Mouse (Mus musculus) megakaryocyte, adult 5-6 weeks (primary cell): ENCODE data around the gene Gm3435. TPM values are rescaled to one million over a fixed set of nuclear protein-coding genes. Genes with fewer than 3 reads are reported as not detected.
"Not testable (repeated sequence)": the region's sequence is repeated elsewhere in the genome, so short reads cannot be mapped to it uniquely, and the experiment has no call there.

Experiments
- ATAC-seq: 2 replicates; pipeline ENCODE4 v1.8.0; 2016; ENCODE audit warnings: mild to moderate bottlenecking, inconsistent platforms; ENCODE audit not compliant: poor library complexity, severe bottlenecking
- total RNA-seq, 2 experiments: library from RNA; stranded (forward) in 1 of 2; stranded (reverse) in 1 of 2; fragments of 153-499, 151-499 nt in 1 of 2; fragments of 221-1000, 200-1000 nt in 1 of 2; gene quantifications; 2 replicates each; pipeline versions ENCODE4 v1.2.3 to v1.2.4; 2015 to 2017

Gene Gm3435
- total RNA-seq (2015) (5.8 and 6.1 TPM in 2 replicates), total RNA-seq (2017) (4.1 and 4.2 TPM in 2 replicates)

- peak; percentile 95 for ATAC-seq
These were observed at the start of gene Gm3435 for GRCm38 (mm10) chr17:15009706-15010413. TSS of gene Gm3435 (plus strand) at chr17:15010176.

DNA sequence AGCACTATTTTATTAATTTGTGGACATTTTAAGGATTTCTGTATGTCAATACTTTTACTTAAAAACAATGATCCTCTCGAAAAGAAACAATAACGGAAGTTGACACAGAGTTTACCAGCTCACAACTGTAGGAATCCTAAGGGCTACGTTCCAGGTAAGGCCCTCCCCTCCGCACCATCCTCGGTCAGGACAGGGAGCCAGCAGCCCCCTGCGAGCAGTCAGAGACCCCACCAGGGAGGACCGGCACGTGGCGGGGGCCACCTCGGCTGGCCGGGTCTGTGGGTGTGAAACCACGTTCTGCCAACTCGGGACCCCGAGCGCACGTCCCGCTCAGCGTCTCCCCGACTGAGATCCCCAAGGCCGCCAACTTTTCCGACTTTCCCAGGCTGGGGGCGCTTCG, 49.5 kb upstream of the Gm3435 start:
- peak; percentile 16; the same call in 1 of the 2 replicates for ATAC-seq

DNA sequence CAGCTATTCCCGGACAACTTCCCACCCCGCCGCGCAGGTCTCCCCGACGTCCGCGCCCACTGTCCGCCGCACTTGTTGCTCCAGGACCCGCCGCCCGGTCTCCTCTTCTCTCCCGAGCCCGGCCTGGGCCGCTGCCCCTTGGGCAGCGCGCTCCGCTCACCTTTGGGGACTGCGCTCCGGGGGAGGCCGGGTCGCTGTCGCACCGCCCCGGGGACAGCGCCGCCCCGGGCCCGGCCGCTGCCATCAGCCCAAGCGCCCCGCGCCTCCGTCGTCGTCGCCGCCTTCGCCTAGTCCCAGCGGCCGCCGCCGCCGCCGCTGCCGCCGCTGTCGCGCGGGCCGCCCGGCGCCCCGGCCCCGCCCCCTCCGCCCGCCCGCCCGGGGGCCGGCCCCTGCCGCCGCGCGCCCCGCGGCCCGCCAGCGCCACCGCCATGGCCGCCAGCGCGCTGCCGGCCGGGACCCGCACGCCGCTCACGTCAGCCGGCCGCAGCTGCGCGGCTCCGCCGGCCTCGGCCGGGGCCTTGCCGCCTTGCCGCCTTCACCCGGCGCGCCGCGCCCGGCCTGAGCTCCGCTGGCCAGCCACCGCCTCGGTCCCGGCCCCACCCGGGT, 48.9 kb upstream of the Gm3435 start, which contains the start of gene Phf10:
TSS of gene Phf10 (minus strand) at position 323 of the 606 bp plus-strand sequence.
- peak; percentile 59 for ATAC-seq

DNA sequence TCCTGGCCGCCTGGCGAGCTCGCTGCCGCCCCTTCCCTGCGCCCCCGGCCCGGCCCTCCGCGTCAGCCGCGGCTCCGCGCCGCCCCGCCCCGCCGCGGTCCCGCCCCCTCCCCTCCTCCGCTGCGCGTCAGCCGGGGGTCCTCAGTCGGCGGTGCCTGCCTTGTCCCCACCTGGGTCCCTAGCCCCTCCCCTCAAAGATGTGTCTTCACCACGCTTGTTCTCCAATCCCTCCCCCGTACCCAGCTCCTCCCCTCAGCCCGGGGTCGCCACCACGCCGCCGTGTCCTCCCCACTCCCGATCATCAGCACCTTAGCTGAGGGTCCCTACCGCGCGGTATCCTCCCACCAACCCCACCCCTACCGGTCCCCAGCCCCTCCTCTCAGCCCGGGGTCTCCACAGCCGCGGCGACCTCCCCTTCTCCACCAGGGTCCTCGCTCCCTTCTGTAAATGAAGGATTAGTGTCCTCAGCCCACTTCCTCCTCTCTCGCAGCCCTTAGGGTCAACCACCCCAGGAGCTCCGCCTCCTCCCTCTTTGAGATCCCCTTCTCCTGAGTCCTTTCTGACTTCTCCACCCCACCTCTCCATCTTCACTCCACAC, 48.3 kb upstream of the Gm3435 start:
- ATAC-seq, result peak; percentile 71

DNA sequence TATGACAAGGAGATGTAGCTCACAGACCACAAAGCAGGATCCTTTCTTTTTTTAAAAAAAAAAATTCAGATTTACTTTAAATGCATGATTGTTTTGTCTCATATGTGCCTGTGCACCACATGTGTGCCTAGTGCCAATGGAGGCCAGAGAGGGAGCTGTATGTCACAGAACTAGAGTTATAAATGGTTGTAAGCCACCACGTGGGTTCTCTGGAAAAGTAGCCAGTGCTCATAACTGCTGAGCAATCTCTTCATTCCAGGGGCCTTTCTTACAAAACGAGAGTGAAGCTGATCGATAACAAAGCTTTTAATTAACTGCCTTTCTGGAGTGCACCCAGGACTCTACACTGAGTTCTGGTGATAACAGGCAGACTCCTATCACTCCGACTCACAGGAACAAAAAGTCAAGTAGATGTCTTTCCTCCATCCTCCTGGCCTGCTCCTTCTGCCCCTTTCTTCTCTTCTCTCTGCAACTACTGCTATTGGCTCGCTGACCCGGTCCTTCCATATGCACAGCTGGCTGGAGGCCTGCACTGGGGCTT, 41.5 kb upstream of the Gm3435 start:
- ATAC-seq, result 0 out of 2 replicates have a peak, but pooled peaks have one; percentile 23

DNA sequence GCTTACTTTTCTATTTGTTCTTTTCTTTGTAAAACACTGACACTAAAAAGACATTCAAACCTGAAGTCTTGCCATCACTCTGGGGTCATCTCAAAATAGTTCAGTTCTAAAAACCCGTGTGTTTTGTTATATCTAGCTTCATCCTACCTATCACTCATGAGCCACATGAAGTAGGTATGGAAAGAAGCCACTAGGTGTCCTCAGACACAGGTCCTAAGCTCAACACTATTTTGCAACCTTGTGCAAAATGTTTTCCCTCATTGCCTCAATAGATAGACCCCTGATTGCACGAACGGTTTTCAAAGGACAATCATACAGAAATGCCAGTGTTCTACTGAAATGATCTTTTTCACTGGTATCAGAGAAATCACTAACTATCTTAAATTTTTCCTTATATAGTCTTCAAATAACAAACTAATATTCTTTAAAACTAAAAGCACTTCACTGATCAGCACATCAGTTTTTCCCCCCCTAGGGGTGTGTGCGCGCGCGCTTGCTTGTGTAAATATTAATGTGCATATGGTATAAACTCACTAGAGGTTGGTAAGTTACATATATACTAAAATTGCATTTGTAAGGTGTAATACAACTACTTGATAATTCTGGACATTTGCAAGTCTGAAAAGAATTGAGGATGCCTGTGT, 32.1 kb upstream of the Gm3435 start:
- ATAC-seq, result peak; percentile 70

DNA sequence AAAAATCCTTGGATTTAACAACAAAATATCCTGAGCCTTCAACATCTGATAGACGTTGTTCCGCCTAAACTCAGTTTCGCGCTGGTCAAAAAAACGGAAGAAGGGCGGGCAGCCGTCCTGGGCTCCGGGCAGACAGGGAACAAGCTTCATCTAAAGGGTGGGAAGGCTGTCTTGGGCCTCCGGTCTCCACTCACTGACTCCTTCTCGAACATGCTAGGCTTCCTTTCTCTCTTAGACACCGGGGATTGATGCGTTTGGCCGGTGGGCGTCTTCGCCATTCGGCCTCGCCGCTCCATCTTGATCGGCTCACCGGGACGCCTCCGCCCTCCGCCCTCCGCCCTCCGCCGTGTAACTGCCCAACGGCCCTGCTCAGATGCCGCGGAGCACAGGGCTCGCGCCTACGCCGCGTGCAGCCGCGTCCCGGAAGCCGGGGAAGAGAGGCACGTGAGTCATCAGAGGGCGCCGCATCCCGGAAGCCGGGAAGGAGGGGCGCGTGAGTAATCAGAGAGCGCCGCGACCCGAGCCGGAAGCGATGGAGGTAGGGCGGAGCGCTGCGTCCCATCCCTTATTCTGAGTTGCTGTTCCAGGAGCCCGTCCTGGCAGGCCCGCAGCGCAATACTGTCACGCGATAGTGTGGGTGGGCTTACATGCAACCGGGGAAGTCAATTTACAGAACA, 31.5 kb upstream of the Gm3435 start, which contains the start of the genes 9030025P20Rik and Gm3417:
TSS of gene 9030025P20Rik (plus strand) at position 107 of the 677 bp plus-strand sequence.
TSS of gene Gm3417 (minus strand) at position 429 of the 677 bp plus-strand sequence.
- ATAC-seq, result peak; percentile 95

DNA sequence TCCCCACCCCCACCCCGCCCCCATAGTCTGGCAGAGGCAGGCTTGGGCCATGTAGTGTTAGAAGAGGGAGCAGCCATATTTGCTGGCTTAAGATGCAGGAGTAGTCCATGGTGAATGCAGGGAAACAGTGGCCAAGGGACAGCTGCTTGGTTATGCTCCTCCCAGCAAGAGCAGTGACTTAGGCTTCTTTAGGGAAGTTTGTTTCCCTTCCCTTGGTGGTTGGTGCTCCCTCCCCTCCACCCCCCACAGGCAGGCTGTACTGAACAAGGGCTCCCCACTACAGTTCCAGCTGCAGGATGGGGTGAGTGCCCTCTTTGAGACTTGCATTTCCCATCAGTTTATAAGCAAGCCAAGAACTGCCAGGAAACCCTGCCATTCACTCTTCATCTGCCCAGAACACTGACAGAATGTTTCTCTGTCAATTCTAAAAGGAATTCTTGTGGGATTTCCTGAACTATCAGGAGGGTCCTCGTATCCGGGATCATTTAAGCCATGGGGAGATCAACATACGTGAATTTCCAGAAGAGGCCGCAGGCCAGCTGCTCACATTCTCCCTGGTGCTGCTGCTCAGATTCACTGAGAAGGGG, 19.8 kb upstream of the Gm3435 start:
- peak; percentile 61 for ATAC-seq

DNA sequence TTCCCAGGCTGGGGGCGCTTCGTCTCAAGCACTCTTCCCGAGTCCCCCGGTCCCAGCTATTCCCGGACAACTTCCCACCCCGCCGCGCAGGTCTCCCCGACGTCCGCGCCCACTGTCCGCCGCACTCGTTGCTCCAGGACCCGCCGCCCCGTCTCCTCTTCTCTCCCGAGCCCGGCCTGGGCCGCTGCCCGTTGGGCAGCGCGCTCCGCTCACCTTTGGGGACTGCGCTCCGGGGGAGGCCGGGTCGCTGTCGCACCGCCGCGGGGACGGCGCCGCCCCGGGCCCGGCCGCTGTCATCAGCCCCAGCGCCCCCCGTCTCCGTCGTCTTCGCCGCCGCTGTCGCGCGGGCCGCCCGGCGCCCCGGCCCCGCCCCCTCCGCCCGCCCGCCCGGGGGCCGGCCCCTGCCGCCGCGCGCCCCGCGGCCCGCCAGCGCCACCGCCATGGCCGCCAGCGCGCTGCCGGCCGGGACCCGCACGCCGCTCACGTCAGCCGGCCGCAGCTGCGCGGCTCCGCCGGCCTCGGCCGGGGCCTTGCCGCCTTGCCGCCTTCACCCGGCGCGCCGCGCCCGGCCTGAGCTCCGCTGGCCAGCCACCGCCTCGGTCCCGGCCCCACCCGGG, 17.3 kb upstream of the Gm3435 start:
- peak; percentile 34 for ATAC-seq

DNA sequence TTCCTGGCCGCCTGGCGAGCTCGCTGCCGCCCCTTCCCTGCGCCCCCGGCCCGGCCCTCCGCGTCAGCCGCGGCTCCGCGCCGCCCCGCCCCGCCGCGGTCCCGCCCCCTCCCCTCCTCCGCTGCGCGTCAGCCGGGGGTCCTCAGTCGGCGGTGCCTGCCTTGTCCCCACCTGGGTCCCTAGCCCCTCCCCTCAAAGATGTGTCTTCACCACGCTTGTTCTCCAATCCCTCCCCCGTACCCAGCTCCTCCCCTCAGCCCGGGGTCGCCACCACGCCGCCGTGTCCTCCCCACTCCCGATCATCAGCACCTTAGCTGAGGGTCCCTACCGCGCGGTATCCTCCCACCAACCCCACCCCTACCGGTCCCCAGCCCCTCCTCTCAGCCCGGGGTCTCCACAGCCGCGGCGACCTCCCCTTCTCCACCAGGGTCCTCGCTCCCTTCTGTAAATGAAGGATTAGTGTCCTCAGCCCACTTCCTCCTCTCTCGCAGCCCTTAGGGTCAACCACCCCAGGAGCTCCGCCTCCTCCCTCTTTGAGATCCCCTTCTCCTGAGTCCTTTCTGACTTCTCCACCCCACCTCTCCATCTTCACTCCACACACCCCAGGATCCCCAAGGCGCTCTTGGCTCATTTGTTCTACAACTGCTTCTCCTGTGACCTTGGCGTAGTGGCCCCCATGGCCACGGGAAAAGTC, 16.7 kb upstream of the Gm3435 start:
- ATAC-seq, result peak; percentile 58

DNA sequence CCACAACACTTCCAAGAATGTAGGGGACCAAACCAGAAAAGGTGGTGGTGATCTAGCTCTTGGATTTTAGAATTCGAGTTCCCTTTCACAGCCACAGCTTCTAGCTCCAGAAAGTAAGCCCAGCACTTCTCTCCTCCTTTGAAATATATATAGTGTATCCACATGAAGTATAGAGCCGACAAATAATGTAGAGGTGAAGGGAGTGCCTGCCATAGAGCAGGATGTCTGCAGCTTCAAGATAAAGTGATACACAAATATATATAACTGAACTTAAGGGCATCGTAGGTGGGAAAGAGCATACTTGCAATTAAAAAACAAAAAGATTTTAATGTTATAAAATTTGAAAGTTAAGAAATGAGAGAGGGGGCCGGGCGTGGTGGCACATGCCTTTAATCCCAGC, 15.8 kb upstream of the Gm3435 start:
- ATAC-seq, result not testable (repeated sequence)

DNA sequence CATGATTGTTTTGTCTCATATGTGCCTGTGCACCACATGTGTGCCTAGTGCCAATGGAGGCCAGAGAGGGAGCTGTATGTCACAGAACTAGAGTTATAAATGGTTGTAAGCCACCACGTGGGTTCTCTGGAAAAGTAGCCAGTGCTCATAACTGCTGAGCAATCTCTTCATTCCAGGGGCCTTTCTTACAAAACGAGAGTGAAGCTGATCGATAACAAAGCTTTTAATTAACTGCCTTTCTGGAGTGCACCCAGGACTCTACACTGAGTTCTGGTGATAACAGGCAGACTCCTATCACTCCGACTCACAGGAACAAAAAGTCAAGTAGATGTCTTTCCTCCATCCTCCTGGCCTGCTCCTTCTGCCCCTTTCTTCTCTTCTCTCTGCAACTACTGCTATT, 9.9 kb upstream of the Gm3435 start:
- peak; percentile 40 for ATAC-seq

GRCm38 (mm10) chr17:15009088-15009487, 888 bp upstream of the Gm3435 start:
- ATAC-seq, result peak; percentile 64

DNA sequence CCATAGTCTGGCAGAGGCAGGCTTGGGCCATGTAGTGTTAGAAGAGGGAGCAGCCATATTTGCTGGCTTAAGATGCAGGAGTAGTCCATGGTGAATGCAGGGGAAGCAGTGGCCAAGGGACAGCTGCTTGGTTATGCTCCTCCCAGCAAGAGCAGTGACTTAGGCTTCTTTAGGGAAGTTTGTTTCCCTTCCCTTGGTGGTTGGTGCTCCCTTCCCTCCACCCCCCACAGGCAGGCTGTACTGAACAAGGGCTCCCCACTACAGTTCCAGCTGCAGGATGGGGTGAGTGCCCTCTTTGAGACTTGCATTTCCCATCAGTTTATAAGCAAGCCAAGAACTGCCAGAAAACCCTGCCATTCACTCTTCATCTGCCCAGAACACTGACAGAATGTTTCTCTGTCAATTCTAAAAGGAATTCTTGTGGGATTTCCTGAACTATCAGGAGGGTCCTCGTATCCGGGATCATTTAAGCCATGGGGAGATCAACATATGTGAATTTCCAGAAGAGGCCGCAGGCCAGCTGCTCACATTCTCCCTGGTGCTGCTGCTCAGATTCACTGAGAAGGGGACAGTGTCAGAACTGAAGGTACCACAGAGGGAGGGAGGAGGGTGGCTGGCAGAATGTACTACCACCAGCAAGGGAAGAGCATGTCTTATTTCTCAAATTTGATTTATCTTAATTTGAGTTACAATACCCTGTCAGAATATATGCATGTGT, 11.7 kb downstream of the Gm3435 start:
- peak; percentile 70 for ATAC-seq

GRCm38 (mm10) chr17:15023878-15024492, 14.0 kb downstream of the Gm3435 start:
- ATAC-seq, result peak; percentile 38

- peak; percentile 60 for ATAC-seq
These were observed 14.7 kb downstream of the Gm3435 start for GRCm38 (mm10) chr17:15024502-15025193.

DNA sequence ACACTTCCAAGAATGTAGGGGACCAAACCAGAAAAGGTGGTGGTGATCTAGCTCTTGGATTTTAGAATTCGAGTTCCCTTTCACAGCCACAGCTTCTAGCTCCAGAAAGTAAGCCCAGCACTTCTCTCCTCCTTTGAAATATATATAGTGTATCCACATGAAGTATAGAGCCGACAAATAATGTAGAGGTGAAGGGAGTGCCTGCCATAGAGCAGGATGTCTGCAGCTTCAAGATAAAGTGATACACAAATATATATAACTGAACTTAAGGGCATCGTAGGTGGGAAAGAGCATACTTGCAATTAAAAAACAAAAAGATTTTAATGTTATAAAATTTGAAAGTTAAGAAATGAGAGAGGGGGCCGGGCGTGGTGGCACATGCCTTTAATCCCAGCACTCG, 15.5 kb downstream of the Gm3435 start:
- ATAC-seq, result not testable (repeated sequence)
